Mouse (Mus musculus): ENCODE data around the gene Efna5. TPM values are rescaled to one million over a fixed set of nuclear protein-coding genes. Genes with fewer than 3 reads are reported as not detected.

Efna5 gene
- polyA plus RNA-seq, 1 experiment, result 12.5 TPM

DNA sequence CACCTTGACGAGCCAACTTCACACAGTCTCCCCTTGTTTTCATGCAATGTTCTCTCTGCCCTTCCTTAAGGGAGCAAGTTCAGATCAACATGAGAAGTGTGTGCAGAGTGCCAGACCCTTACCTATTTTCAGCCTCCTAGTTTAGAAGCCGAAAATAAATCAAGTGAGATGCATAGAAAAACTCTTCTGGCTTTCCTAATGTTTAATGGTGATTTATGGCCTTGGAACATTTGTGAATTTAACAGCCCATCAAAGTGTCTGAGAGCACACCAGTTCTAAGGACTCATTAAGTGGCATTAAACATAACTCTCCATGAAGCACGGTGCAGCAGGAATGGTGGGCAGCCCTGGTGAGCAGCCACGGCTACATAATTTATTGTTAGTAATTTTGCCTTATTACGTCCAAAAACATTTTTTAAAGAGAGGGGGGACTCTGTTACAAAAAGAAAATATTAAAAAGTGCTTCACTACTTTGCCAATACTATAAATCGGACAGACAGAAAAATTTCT is 44.5 kb downstream of the Efna5 start:
- Histone ChIP-seq H3K27ac (replicated peaks; ENCODE audit: low read depth, low read length) (no peak overlapping the region), H3K4me3 (ENCODE audit: insufficient read depth, low read depth, low read length) (no peak overlapping the region), H3K4me1 (ENCODE audit: control insufficient read depth, insufficient read depth, insufficient read length, low read length) (no peaks in the 10 kb centered on the region)

DNA sequence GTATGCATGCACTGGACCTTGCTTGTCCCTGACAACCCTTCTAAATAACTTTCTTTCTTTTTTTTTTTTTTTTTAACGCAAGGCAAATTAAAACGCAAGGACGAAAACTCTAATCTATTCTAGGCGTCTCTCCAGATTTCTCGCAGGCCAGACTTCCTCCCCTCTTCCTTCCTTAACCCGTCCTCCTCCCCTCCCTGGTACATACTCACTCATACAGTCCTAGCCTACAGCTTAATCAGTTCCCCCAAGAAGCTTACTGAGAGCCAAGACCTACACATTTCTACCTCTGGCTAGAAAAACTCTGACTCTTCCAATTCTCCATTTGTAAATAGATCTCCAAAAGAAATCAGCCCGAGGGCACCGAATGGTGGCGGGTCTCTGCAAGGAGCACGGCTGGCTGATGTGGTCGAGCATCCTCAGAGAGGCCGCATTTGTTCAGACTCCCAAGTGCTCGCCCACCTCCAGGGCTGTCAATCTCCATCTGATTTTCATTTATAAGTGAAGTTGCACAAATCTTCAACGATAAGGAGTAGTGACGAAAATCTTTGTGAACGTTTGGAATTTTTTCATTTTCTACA is 48.5 kb downstream of the Efna5 start:
- no peak overlapping the region for H3K27ac ChIP-seq (replicated peaks; ENCODE audit: low read depth, low read length)
- H3K4me1 ChIP-seq (ENCODE audit: control insufficient read depth, insufficient read depth, insufficient read length, low read length), result no peaks in the 10 kb centered on the region

DNA sequence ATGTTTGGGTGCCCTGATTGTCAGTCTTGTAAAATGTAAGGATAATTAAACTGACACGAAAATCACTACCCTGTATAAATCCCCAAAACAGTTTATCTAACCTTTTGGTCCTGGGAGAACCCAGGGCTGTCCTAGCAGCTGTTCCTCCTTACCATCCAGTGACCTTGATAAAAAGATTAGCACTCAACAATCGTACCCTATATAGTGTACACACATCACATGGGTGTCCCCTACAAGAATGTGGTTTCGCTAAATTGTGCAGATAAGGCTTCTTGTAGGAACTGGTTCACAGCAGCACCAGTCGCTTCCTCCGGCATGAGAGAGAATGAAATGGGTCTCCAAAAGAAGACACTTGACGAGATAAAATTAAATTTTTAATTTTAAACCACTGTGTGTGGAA is 53.6 kb downstream of the Efna5 start:
- H3K4me3 ChIP-seq (ENCODE audit: insufficient read depth, low read depth, low read length), result no peak overlapping the region
- no peak overlapping the region for H3K27ac ChIP-seq (replicated peaks; ENCODE audit: low read depth, low read length)
- no peaks in the 10 kb centered on the region for H3K4me1 ChIP-seq (ENCODE audit: control insufficient read depth, insufficient read depth, insufficient read length, low read length)

More for the DNA sequence above, 48.5 kb downstream of the Efna5 start:
- no peak overlapping the region for H3K4me3 ChIP-seq (ENCODE audit: insufficient read depth, low read depth, low read length)

DNA sequence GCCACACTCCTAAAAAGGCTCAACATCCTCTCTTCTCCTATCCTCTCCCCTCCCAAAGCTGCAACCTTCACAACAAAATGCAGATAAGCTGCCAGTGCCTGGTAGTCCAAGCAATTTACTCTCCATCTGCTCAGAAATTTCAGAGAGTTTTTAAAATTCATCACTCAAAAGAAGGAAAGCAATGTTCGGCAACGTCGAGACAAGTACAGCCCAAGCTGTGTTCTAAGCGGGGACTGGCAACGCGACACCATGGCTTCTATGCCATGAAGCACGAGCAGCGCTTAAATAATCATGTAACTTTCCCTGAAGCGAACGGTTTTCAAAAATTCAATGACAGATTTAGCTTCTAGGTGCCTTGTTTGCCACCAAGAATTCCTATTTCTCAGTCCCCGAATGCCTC is 59.9 kb downstream of the Efna5 start:
- Histone ChIP-seq H3K27ac (replicated peaks; ENCODE audit: low read depth, low read length) (no peak overlapping the region), H3K4me1 (ENCODE audit: control insufficient read depth, insufficient read depth, insufficient read length, low read length) (peaks cover 2% of the 10 kb centered on the region; the same call in 1 of the 2 replicates), H3K4me3 (ENCODE audit: insufficient read depth, low read depth, low read length) (no peak overlapping the region)

DNA sequence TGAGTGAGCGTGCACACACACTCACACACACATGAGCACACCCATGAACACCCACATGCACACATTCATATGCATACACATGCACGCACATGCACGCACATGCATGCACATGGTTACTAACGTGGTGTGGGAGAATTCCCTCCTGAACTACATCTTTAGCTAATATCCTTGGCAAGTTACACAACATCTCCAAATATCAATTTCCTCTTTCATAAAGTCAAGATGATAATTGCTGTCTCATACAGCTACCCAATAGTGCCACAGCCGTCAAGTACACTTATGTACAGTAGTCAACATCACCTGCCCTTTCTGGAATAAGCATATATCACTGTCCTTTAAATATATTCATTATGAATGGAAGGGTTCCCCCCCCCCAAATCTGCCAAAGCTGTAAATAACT is 61.2 kb downstream of the Efna5 start:
- peaks cover 2% of the 10 kb centered on the region; the same call in 1 of the 2 replicates for H3K4me1 ChIP-seq (ENCODE audit: control insufficient read depth, insufficient read depth, insufficient read length, low read length)
- H3K27ac ChIP-seq (replicated peaks; ENCODE audit: low read depth, low read length), result no peak overlapping the region
- no peak overlapping the region for H3K4me3 ChIP-seq (ENCODE audit: insufficient read depth, low read depth, low read length)

DNA sequence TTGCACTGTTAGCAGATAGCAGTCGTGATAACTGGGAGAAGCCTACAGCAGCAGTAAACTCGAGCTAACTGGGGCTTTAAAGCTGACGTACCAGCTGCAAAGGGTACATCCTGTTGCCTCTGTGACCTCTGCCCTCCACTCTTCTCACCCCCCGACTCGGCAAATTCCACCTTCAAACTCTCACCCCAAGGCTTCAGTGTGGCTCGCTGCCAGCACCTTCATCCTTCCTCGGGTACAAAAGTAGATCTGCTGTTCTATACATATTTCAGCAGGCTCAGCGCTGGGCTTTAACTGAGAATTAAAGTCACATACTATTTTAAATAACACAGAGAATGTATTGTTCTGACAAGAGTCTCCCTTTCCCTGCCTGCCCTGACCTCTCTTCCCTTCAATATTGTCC is 62.3 kb downstream of the Efna5 start:
- no peak overlapping the region for H3K4me3 ChIP-seq (ENCODE audit: insufficient read depth, low read depth, low read length)

DNA sequence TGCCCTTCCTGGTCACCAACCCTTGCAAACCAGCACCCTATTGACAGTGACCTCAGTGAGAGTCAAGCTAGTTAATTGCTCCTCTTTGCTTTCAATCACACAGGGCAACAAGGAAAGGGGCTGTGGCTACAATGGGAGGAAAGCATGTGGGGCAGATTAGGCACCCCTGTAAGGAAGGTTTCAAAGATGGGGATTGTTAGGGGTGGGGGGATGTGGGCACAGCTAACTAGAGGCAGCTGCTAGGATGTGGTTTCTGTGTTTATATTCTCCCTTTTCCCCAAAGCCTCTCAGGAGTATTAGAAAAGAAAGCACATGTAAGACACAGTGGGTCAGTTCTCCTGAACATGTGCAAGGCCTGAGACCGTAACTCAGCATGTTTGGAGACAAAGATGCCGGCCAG is 62.8 kb downstream of the Efna5 start:
- Histone ChIP-seq H3K4me3 (ENCODE audit: insufficient read depth, low read depth, low read length) (no peak overlapping the region), H3K27ac (replicated peaks; ENCODE audit: low read depth, low read length) (no peak overlapping the region), H3K4me1 (ENCODE audit: control insufficient read depth, insufficient read depth, insufficient read length, low read length) (peaks cover 2% of the 10 kb centered on the region; the same call in 1 of the 2 replicates)

More for the DNA sequence above, 62.3 kb downstream of the Efna5 start:
- Histone ChIP-seq H3K27ac (replicated peaks; ENCODE audit: low read depth, low read length) (no peak overlapping the region), H3K4me1 (ENCODE audit: control insufficient read depth, insufficient read depth, insufficient read length, low read length) (peaks cover 2% of the 10 kb centered on the region; the same call in 1 of the 2 replicates)

DNA sequence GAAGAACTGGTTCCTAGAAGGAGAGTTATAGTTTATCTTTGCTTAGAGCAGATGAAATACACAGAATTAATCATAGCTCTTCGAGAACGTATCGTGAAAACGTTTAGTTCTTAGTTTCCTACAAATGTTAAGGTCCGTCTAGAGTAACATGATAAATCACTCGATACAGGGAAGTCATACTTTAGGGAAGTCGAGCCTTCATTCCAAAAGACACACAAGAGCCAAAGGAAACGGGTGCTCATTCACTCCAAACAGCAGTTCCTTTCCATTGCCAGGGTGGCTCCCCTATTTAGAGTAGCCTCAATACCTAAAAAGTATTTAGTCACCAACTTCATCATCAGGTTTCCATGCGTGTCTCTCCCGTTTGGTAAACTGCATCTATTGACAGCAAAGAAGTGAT is 64.2 kb downstream of the Efna5 start:
- H3K4me3 ChIP-seq (ENCODE audit: insufficient read depth, low read depth, low read length), result no peak overlapping the region
- no peak overlapping the region for H3K27ac ChIP-seq (replicated peaks; ENCODE audit: low read depth, low read length)
- H3K4me1 ChIP-seq (ENCODE audit: control insufficient read depth, insufficient read depth, insufficient read length, low read length), result peaks cover 2% of the 10 kb centered on the region; the same call in 1 of the 2 replicates

DNA sequence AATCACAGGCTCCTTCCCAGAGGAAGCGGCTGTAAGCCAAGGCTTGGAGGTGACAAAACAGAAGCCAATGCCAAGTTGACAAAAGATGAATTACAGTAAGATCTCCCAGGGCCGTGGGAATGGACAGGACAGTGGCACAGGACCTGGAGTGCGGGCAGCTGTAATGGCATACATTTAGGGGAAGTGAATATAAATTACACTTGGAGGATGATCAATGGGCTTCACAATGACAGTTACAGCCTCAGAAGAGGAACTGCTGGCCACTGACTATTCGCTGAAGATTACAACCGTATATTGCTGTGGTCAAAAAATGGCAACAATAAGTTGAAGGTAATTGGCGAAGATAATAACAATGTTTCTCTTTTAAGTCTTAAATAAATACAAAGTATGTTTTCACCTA is 67.7 kb downstream of the Efna5 start:
- Histone ChIP-seq H3K4me3 (ENCODE audit: insufficient read depth, low read depth, low read length) (no peak overlapping the region), H3K4me1 (ENCODE audit: control insufficient read depth, insufficient read depth, insufficient read length, low read length) (no peaks in the 10 kb centered on the region)

DNA sequence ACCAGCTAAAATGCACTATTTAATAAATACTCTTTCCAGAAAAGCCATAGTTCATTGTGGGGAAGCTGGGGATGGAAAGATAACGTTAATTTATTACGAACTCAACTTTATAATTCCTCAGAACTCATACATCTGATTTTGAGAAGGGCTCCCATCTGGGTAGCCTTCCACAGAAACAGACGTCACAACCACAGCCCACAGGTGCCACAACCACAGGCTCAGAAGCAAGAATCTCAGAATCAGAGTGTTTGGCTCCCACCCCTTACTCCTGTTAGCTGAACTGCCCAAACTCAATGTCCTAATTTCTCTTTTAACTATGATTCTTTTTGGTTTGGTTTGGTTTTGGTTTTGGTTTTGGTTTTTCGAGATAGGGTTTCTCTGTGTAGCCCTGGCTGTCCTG is 73.2 kb downstream of the Efna5 start:
- H3K4me3 ChIP-seq (ENCODE audit: insufficient read depth, low read depth, low read length), result no peak overlapping the region
- 0 out of 2 replicates have a peak, but pooled peaks cover 3% of the 10 kb centered on the region for H3K4me1 ChIP-seq (ENCODE audit: control insufficient read depth, insufficient read depth, insufficient read length, low read length)
- no peak overlapping the region for H3K27ac ChIP-seq (replicated peaks; ENCODE audit: low read depth, low read length)

More for the DNA sequence above, 67.7 kb downstream of the Efna5 start:
- no peak overlapping the region for H3K27ac ChIP-seq (replicated peaks; ENCODE audit: low read depth, low read length)

DNA sequence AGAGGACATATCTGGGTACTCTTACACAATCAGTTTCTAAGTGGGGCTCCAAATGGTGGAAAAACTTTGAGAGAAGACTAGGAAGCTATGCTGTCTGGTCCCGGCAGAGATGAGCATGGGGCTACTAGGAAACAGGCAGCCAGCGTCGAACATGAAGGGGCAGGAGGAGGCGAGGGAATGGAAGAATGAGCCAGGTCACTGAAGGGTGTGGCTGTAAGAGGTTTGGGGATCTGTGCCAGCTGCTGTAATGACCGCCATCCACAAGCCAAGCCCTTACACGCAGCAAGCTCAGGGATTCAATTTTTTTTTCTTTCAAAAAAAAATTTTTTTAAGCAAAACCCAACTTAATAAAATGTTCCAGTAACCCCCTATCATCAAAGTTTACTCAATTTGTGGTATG is 74.5 kb downstream of the Efna5 start:
- Histone ChIP-seq H3K4me1 (ENCODE audit: control insufficient read depth, insufficient read depth, insufficient read length, low read length) (0 out of 2 replicates have a peak, but pooled peaks cover 3% of the 10 kb centered on the region), H3K27ac (replicated peaks; ENCODE audit: low read depth, low read length) (no peak overlapping the region), H3K4me3 (ENCODE audit: insufficient read depth, low read depth, low read length) (no peak overlapping the region)

DNA sequence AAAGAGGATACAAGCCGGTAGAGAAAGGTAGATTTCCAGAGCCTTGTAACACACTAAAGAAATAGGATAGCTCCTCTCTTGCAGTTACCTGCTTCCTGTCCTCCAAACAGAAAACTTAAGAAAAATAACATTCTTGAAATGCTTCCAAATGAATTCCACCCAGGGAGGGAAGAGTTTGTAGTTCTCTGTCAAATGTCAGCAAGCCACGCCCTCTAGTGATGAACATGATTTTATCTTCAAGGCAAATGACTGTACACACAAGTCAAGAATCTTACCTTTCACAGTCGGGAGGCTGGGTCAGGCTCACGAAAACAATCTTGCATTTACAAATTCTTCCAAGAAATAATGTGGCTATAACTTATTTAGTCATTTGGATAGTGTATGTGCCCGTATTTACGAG is 78.4 kb downstream of the Efna5 start:
- H3K27ac ChIP-seq (replicated peaks; ENCODE audit: low read depth, low read length), result no peak overlapping the region
- no peak overlapping the region for H3K4me3 ChIP-seq (ENCODE audit: insufficient read depth, low read depth, low read length)
- H3K4me1 ChIP-seq (ENCODE audit: control insufficient read depth, insufficient read depth, insufficient read length, low read length), result 0 out of 2 replicates have a peak, but pooled peaks cover 3% of the 10 kb centered on the region

DNA sequence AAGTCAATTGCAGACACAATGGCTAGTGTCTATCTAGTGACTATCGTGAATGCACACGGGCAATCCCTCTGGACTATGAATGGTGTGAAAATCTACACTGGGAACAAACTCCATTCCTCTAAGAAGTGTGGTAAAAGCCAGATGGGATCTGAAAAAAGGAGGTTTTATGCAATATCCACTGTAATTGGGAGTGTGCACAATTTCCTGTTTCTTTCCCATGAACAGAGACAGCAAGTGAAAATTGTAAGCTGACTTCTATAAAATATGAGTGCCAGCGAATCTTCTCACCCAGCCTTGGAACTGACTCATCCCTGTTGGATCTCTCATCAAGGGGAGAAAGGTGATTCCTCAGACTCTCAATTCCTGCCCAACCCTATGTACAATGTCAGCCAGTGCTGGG is 83.8 kb downstream of the Efna5 start:
- H3K4me1 ChIP-seq (ENCODE audit: control insufficient read depth, insufficient read depth, insufficient read length, low read length), result no peaks in the 10 kb centered on the region
- no peak overlapping the region for H3K27ac ChIP-seq (replicated peaks; ENCODE audit: low read depth, low read length)
- no peak overlapping the region for H3K4me3 ChIP-seq (ENCODE audit: insufficient read depth, low read depth, low read length)

DNA sequence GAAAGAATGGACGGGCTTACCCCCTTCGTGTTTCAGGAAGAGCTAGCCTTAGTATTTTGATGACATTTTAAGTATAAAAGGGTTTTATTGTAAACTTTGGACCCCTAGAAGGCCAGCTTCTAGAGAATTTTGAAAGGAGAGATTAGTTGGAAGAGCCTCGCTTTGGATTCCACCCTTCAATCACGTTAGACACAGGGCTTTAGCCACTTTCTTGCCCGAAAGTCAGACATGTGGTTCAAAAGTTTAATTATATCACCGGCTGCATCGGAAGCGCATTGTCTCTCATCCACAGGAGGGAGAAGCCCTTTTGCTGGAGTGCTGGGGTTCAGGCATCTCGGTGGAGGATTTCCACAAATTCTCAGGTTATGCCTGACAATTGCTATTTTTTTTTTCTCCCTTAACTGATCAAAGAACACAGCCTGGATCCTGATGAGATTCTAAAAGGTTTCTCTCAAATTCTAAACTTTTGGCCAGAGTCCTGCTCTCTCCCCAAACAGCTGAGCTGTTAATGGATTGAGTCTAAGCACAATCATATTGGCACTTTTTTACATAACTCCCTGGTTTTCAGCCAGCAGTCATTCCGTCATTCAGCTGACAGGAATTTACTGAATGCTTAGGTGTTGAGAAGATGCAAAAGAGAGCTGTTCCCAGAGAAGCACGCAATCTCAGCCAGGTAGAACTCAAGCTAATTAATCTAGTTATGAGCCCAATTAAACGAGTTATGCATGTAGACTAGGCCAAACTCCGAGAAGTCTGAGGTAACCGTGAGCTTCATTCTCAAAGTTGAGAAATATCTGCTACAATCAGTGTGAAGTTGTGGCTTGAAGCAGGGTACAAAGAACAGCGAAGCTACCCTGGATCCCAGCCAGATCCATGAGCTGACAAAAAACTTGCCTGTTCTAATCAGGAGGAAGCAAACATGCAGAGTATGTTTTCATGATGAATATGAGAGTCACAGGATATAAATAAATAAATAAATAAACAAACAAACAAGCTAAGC is 91.5 kb downstream of the Efna5 start:
- 0 out of 2 replicates have a peak, but pooled peaks cover 3% of the 10 kb centered on the region for H3K4me1 ChIP-seq (ENCODE audit: control insufficient read depth, insufficient read depth, insufficient read length, low read length)
- no peak overlapping the region for H3K27ac ChIP-seq (replicated peaks; ENCODE audit: low read depth, low read length)
- no peak overlapping the region for H3K4me3 ChIP-seq (ENCODE audit: insufficient read depth, low read depth, low read length)

DNA sequence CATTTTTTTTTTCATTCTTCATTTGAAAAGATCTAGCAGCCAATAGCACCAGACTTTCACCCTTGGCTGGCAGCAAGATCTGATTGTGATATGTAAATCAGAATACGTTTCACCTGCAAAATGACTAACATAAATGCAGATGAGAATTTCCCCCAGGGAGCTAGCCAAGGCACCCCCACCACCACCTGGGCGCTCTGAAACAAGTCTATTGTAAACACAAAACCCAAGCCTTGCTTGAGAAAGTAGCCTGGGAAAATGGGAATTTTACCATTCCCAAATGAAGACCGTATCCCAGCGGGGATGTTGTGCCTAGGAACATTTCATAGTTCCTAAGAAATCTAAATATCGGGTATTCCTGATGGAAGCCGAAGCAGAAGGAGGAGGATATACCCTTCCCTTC is 92.3 kb downstream of the Efna5 start:
- no peak overlapping the region for H3K27ac ChIP-seq (replicated peaks; ENCODE audit: low read depth, low read length)
- no peak overlapping the region for H3K4me3 ChIP-seq (ENCODE audit: insufficient read depth, low read depth, low read length)
- 0 out of 2 replicates have a peak, but pooled peaks cover 3% of the 10 kb centered on the region for H3K4me1 ChIP-seq (ENCODE audit: control insufficient read depth, insufficient read depth, insufficient read length, low read length)

Data from brown adipose tissue, adult 24 weeks (tissue).